Mouse (Mus musculus) T-helper 1 cell (primary cell): Measurements from ENCODE around the gene Aurkb.

Experiments
- in situ Hi-C: fragments of 300-600 bp; cut with MboI, MseI; formaldehyde crosslinking; loops from one replicate; pipeline ENCODE4 v1.15.1; 2025; ENCODE audit warnings: high pct_unique_total_duplicates

Aurkb gene

GRCm38 (mm10) chr11:69063413-69064201, 18.2 kb downstream of the Aurkb start:
- in situ Hi-C loops: loop anchor here (5.0 to 10.0 kb wide), 2 partner anchors 59 to 171 kb away; partner anchors contain the start of genes 9130213A22Rik, Gucy2e and Hes7

- in situ Hi-C loops: loop anchor here (5.0 to 10.0 kb wide), 2 partner anchors 58 to 170 kb away; partner anchors contain the start of genes 9130213A22Rik, Gucy2e and Hes7
Observed at GRCm38 (mm10) chr11:69064259-69065133, 19.0 kb downstream of the Aurkb start.

GRCm38 (mm10) chr11:69065394-69065925, 20.0 kb downstream of the Aurkb start:
- in situ Hi-C loops: loop anchor here (10.0 kb wide), 1 partner anchor 169 kb away; the partner anchor contains the start of gene Gucy2e

- in situ Hi-C loops: loop anchor here (10.0 kb wide), 1 partner anchor 168 kb away; the partner anchor contains the start of gene Gucy2e
Observed at GRCm38 (mm10) chr11:69066163-69066861, 20.9 kb downstream of the Aurkb start.

- in situ Hi-C loops: loop anchor here (10.0 kb wide), 1 partner anchor 168 kb away; the partner anchor contains the start of gene Gucy2e
Observed at GRCm38 (mm10) chr11:69066956-69067355, 21.5 kb downstream of the Aurkb start.

DNA sequence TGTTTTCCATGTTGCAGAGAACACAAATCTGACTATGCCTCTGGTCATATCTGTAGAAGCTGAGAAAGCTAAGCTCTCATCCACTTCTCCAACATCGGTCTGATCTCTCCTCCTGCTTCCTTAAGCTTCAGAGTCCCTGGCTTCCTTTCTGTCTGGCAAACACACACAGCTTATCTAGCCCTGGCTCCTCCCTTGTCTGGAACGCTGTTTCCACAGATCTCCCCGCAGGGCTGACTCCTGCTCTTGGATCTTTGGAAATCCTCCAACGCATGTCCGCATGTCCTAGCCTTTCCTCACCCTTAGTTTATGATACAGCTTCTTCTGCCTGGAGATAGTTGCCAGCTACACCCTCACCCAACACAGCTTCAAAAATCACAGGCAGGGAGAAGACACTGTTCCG, 22.2 kb downstream of the Aurkb start:
- in situ Hi-C loops: loop anchor here (10.0 kb wide), 1 partner anchor 167 kb away; the partner anchor contains the start of gene Gucy2e

DNA sequence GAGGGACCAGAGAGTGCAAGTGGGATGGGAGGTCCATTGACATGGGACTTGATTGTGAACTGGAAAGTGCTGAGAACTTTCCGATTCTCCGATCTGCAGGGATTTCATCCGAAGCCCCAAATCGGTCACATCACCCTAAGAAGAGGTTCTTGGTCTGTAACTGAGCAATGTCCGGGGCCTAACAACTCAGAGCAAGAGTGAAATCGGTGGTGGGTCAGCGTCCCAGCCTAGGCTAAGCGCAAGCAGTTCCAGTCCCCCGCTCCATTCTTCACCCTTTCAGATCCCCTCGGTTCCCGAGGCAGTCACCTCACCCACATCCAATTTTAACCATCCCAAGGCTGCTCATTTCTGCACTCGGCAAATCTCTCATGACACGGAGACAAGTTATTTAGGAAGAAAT, 24.6 kb downstream of the Aurkb start:
- in situ Hi-C loops: no loop called here

- in situ Hi-C loops: no loop called here
Observed at GRCm38 (mm10) chr11:69070590-69071222, 25.3 kb downstream of the Aurkb start, which contains the start of gene Tmem107. Tmem107 (plus strand) TSS chr11:69070806.

DNA sequence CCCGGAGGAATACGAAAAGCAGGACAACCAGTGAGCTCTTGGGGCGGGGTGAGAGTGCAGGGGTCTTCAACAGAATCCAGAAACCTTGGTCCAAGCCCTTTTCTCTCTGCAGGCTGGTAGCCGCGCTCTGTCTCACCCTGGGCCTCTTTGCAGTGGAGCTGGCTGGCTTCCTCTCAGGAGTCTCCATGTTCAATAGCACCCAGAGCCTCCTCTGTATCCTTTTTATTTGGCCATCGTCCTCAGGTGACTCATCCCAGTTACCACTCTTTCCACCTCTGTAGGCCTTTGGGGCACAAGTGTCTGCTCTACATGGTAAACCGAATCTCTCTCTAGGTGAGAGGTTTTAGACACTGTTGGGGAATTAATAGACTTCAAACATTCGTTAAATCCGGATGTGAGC, 25.8 kb downstream of the Aurkb start:
- in situ Hi-C loops: no loop called here

DNA sequence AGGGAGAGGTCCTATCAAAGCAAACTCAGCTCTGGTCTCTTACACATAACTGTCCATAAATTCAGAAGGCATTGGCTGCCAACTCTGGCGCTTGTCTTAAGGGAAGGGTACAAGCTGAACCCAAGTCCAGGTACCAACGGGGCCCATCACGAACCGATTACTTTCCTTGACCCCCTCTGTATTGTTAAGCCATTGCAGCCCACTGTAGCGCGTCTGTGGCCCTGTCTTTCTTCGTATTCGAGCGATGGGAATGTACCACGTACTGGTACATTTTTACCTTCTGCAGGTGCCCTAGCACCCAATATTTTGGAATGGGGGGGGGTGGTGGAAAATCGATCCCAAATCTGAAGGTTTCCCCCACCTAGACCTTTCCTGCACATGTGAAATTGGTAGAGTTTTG, 26.8 kb downstream of the Aurkb start:
- in situ Hi-C loops: no loop called here

- in situ Hi-C loops: no loop called here
Observed at GRCm38 (mm10) chr11:69072666-69073064, 27.2 kb downstream of the Aurkb start.

DNA sequence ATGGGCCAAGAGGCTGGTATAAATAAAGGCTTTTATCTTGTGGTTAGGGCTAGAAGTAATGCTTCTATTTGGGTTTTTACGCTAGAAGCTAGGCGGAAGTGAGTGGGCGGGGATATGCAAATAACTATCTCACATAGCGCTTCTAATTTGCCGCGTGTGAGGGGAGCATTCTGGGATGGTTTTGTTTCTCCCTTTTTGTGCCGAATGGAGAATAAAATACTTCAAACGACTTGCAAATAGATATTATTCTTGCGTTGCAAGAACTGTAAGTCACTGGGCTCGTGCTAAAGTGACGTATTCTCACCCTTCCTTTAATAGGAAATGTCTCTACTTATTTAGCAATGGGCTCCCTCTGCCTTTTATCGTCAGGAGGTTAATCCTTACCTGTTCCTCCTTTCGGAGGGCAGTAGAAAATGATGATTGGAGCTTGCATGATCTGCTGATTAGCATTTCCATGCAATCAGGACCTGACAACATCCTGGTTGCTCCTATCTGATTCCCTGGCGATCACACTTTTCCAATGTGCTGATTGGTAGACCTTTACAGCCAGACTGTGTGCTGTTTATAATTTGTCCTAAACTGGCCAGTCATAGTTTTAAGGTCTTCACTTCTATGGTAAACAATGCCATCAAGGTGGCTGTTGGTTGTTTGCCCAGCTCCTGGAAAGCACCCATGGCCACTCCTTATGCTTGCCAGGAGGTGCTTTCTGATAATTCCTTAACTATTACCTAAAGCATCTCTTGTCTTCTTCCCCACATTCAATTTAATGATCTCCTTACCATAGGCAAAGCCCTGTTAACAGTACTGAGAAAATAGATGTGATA, 27.8 kb downstream of the Aurkb start:
- in situ Hi-C loops: no loop called here

DNA sequence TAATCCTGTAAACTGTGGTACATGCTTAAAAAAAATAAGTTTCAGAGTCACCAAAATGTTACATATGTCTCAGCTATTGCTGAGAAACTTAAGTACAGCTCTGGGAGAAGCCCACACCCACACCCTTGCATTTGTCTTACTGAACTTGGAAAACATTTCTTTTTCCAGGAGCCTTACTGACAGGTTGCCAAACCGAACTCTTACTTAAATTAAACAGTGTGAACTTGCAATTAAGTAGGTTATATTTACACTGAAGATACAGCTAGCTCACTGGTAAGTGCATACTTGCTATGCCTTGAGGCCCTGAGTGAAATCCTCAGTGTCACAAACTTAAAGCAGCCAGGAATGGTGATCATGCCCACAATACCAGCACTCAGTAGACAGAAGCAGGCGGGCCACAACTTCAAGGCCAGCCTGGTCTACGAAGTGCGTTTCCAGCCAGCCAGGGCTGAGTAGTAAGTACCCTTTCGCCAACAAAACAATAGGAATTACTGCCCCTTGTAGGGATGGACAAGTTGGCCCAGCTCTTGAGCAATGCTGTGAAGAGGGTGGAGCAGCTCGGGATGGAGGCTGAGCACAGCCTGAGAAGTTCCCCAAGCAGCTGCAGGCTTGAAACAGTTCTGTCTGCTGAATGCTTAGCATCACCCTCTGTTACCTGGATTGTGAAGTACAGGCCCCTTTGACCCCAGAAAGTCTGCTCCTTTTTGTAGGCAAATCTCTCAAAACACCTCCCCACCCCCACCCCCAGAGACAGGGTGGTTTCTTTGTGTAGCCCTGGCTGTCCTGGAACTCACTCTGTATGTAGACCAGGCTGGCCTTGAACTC, 28.7 kb downstream of the Aurkb start:
- in situ Hi-C loops: no loop called here

DNA sequence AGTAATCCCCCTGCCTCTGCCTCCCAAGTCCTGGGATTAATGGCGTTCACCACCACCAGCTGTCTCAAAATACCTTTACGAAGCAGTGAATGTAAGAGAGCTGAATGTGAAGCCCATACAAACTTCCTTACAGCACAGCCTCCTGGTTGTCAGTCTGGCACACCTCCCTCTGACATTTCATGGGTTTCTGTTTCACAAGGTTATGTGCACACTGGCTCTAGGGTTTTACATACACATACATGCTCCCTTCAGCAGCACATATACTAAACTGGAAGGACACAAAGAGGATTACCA, 29.3 kb downstream of the Aurkb start:
- in situ Hi-C loops: no loop called here

DNA sequence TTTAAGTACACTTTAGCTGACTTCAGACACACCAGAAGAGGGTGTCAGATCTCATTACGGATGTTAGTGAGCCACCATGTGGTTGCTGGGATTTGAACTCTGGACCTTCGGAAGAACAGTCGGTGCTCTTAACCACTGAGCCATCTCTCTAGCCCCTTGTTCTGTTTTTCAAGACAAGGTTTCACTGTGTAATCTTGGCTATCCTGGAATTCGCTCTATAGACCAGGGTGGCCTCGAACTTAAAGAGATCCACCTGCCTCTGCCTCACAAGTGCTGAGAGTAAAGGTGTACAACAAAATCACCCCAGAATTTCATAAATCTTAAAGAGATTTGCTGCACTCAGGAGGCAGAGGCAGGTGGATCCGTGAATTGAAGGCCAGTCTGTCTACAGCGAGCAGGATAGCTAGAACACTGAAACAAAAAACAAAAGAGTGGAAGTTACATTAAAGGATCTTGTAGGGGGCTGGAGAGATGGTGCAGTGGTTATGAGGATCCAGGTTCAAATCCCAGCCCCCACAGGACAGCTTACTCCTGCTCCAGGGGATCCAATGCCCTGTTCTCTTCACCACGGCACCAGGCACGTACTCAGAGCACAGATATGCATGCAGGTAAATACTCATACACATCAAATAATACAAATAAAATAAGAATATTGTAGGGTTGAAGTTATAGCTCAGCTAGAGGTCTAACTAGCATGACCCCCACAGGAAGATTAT, 30.5 kb downstream of the Aurkb start:
- in situ Hi-C loops: no loop called here

DNA sequence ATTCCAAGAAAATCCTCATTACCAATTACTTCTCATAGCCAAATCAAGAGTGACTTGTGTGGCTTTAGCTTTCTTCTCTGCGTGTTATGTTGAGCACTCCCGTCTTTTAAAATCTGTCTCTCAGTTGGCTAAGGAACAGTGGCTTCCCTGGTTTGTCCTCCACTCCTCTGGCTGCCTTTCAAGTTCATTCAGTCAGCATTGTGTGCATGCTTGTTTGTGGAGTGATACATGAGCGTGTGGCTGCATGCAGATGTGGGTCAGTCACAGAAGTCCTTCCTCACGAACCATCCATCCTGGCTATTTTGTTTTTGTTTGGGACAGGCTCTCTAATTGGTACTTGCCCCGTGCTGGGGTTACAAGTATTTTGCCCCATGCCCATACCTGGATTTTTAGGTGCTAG, 31.1 kb downstream of the Aurkb start:
- in situ Hi-C loops: no loop called here

DNA sequence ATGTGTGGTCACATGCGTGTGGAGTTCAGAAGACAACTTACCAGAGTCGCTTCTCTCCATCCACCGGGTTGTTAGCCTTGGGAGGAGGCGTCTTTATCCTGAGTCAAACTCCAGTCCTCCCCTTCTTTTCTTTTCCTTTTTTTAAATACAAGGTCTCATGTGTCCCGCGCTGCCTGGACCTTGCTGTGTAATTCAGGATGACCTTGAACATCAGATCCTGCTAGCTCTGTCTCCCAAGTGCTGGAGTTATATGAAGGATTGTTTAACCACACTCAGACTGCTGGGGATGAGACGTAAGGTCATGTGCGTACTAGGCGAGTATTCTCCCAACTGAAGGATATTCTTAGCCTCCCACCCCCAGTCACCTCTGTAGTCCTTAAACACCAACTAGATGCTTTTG, 31.9 kb downstream of the Aurkb start:
- in situ Hi-C loops: no loop called here

DNA sequence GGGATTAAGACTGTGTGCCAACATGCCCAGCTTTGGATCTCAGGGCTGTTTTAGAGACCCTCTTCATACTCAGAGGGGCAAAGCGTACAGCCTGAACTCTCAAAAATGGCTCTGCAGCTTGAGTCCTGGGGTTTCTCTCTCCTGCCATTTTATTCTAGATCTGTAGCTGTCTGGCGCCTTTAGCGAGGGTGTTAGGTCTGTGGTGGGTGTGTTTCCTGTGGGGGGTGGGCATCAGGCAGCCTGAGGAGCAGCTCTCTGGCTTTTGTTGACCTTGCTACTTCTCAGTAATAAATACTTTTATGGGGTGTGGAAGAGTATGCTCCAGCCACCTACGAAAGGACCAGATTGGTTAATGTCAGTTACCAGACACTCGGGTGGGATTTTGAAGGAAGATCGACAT, 32.6 kb downstream of the Aurkb start:
- in situ Hi-C loops: no loop called here
